Mouse (Mus musculus): ENCODE results near the gene Wnt9a. TPM values are rescaled to one million over a fixed set of nuclear protein-coding genes. Genes with fewer than 3 reads are reported as not detected.
A peak's percentile ranks its signal among the peaks of the same experiment; 100 is the strongest.

Wnt9a gene
- polyA plus RNA-seq, 1 experiment from 2014 or later, result 10.5 TPM

DNA sequence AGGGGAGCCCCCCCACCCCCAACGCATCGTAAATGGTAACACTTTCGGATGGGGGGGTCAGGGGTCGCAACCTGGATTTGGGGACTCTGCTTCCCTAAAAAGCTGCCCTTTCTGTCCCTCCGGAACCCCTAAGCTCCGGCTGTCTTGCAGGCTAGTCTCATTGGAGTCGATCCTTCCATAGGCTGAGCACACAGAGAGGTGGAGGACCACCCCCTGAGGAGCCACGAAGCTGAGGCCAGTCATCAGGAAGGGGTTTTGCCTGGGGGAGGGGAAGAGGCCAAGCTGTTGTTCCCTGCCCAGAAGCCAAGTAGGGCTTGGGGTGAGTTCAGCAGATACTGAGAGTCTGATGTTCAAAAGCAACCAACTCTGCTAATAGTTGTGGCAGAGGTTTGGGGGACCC lies 42.1 kb upstream of the Wnt9a start:
- WGBS, result 8% methylated on average over 8 of the region's 8 CpGs
- H3K27ac ChIP-seq (ENCODE audit: low read length), result peak overlapping the region; percentile 64; the same call in 1 of the 2 replicates
- H3K9ac ChIP-seq (replicated peaks; ENCODE audit: low read depth), result peak overlapping the region; percentile 51
- H3K4me1 ChIP-seq (ENCODE audit: insufficient read depth, low read depth, low read length), result peaks cover 5% of the 10 kb centered on the region
- no peaks in the 10 kb centered on the region for H3K36me3 ChIP-seq (ENCODE audit: insufficient read depth, low read length)
- TF ChIP-seq EP300 (IDR thresholded peaks at IDR 0.05) (no peak), CTCF (IDR thresholded peaks at IDR 0.05) (no peak)
- DNase-seq (ENCODE audit: low spot score), result no peak
- peak overlapping the region; percentile 91 for H3K4me2 ChIP-seq (replicated peaks; ENCODE audit: low read depth, low read length)
- ATAC-seq, result no peak
- H3K4me3 ChIP-seq (ENCODE audit: low read depth, low read length), result peak overlapping the region; percentile 50
- H3K9me3 ChIP-seq (ENCODE audit: low read length), result no peaks in the 10 kb centered on the region
- no peaks in the 10 kb centered on the region for H3K27me3 ChIP-seq (replicated peaks; ENCODE audit: insufficient read depth, low read length)

DNA sequence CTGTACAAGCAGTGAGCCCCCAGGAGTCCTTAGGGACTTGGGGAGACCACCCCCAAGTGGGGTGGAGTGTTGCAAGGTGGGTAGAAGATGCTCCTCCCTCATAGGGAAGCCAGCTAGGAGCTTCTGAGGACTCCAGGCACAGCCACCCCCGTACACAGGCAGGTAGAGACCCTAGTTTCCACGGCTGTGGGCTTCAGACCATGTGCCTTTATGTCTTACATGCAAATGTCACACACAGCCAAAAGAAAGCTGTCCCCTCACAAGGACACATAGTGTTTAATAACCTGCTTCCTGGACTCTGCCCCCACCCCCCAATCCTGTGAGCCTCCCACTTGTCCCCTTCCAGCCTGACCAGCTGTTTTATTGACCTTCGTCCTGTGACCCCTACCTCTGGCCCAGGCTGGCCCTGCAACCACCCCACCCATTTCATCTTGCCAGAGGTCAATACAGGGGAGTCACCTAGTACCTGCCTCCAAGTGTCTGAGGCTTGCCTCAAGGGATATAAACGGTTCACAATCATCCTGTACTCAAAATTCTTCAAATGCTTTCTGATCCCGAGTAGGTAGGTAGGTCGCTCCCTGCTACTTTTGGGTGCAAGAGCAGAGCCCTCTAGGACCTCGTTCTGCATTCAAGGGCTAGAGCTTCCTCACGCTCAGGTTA lies 41.4 kb upstream of the Wnt9a start:
- H3K4me3 ChIP-seq (ENCODE audit: low read depth, low read length), result no peak overlapping the region
- 56% methylated on average over 8 of the region's 8 CpGs for WGBS
- no peaks in the 10 kb centered on the region for H3K27me3 ChIP-seq (replicated peaks; ENCODE audit: insufficient read depth, low read length)
- H3K9ac ChIP-seq (replicated peaks; ENCODE audit: low read depth), result no peak overlapping the region
- peaks cover 5% of the 10 kb centered on the region for H3K4me1 ChIP-seq (ENCODE audit: insufficient read depth, low read depth, low read length)
- no peaks in the 10 kb centered on the region for H3K36me3 ChIP-seq (ENCODE audit: insufficient read depth, low read length)
- H3K4me2 ChIP-seq (replicated peaks; ENCODE audit: low read depth, low read length), result no peak overlapping the region
- no peaks in the 10 kb centered on the region for H3K9me3 ChIP-seq (ENCODE audit: low read length)
- ATAC-seq (no peak), DNase-seq (ENCODE audit: low spot score) (no peak)
- peak overlapping the region; percentile 64; the same call in 1 of the 2 replicates for H3K27ac ChIP-seq (ENCODE audit: low read length)
- TF ChIP-seq CTCF (IDR thresholded peaks at IDR 0.05) (no peak), EP300 (IDR thresholded peaks at IDR 0.05) (0 out of 2 replicates have a peak, but pooled peaks have one; percentile 7)

- Histone ChIP-seq H3K36me3 (ENCODE audit: insufficient read depth, low read length) (no peaks in the 10 kb centered on the region), H3K27ac (ENCODE audit: low read length) (no peak overlapping the region; the same call in 1 of the 2 replicates), H3K27me3 (replicated peaks; ENCODE audit: insufficient read depth, low read length) (no peaks in the 10 kb centered on the region), H3K9me3 (ENCODE audit: low read length) (no peaks in the 10 kb centered on the region), H3K4me3 (ENCODE audit: low read depth, low read length) (no peak overlapping the region), H3K4me2 (replicated peaks; ENCODE audit: low read depth, low read length) (no peak overlapping the region), H3K4me1 (ENCODE audit: insufficient read depth, low read depth, low read length) (peaks cover 5% of the 10 kb centered on the region), H3K9ac (replicated peaks; ENCODE audit: low read depth) (no peak overlapping the region)
- ATAC-seq, result peak; percentile 59
- WGBS, result 18% methylated on average over 6 of the region's 6 CpGs
- peak; percentile 17; the same call in 1 of the 2 replicates for TF ChIP-seq CTCF (IDR thresholded peaks at IDR 0.05)
- TF ChIP-seq EP300 (IDR thresholded peaks at IDR 0.05), result no peak
- no peak for DNase-seq (ENCODE audit: low spot score)
Measured at GRCm38 (mm10) chr11:59266727-59267126, 40.0 kb upstream of the Wnt9a start.

GRCm38 (mm10) chr11:59274184-59274583 lies 32.5 kb upstream of the Wnt9a start:
- DNase-seq (ENCODE audit: low spot score) (peak; percentile 46), ATAC-seq (peak; percentile 57)
- Histone ChIP-seq H3K9ac (replicated peaks; ENCODE audit: low read depth) (no peak overlapping the region), H3K27ac (ENCODE audit: low read length) (no peak overlapping the region), H3K4me1 (ENCODE audit: insufficient read depth, low read depth, low read length) (no peaks in the 10 kb centered on the region), H3K36me3 (ENCODE audit: insufficient read depth, low read length) (no peaks in the 10 kb centered on the region), H3K4me2 (replicated peaks; ENCODE audit: low read depth, low read length) (no peak overlapping the region), H3K27me3 (replicated peaks; ENCODE audit: insufficient read depth, low read length) (no peaks in the 10 kb centered on the region), H3K4me3 (ENCODE audit: low read depth, low read length) (no peak overlapping the region), H3K9me3 (ENCODE audit: low read length) (no peaks in the 10 kb centered on the region)
- TF ChIP-seq EP300 (IDR thresholded peaks at IDR 0.05) (no peak), CTCF (IDR thresholded peaks at IDR 0.05) (no peak)
- WGBS, result 40% methylated on average over 3 of the region's 3 CpGs

- ATAC-seq (no peak), DNase-seq (ENCODE audit: low spot score) (no peak)
- no peak for TF ChIP-seq EP300 (IDR thresholded peaks at IDR 0.05)
- TF ChIP-seq CTCF (IDR thresholded peaks at IDR 0.05), result no peak
- no peaks in the 10 kb centered on the region for H3K4me1 ChIP-seq (ENCODE audit: insufficient read depth, low read depth, low read length)
- H3K9me3 ChIP-seq (ENCODE audit: low read length), result no peaks in the 10 kb centered on the region
- no peak overlapping the region for H3K4me3 ChIP-seq (ENCODE audit: low read depth, low read length)
- H3K4me2 ChIP-seq (replicated peaks; ENCODE audit: low read depth, low read length), result no peak overlapping the region
- H3K9ac ChIP-seq (replicated peaks; ENCODE audit: low read depth), result no peak overlapping the region
- no peak overlapping the region for H3K27ac ChIP-seq (ENCODE audit: low read length)
- 25% methylated on average over 2 of the region's 2 CpGs for WGBS
- no peaks in the 10 kb centered on the region for H3K36me3 ChIP-seq (ENCODE audit: insufficient read depth, low read length)
- no peaks in the 10 kb centered on the region for H3K27me3 ChIP-seq (replicated peaks; ENCODE audit: insufficient read depth, low read length)
Measured at GRCm38 (mm10) chr11:59276877-59277276, 29.9 kb upstream of the Wnt9a start.

- 51% methylated on average over 4 of the region's 4 CpGs for WGBS
- no peak overlapping the region for H3K4me3 ChIP-seq (ENCODE audit: low read depth, low read length)
Measured at GRCm38 (mm10) chr11:59278047-59278446, 28.7 kb upstream of the Wnt9a start.

More at GRCm38 (mm10) chr11:59278047-59278446, 28.7 kb upstream of the Wnt9a start:
- no peak for ATAC-seq
- Histone ChIP-seq H3K9me3 (ENCODE audit: low read length) (no peaks in the 10 kb centered on the region), H3K4me2 (replicated peaks; ENCODE audit: low read depth, low read length) (no peak overlapping the region), H3K4me1 (ENCODE audit: insufficient read depth, low read depth, low read length) (no peaks in the 10 kb centered on the region), H3K27me3 (replicated peaks; ENCODE audit: insufficient read depth, low read length) (no peaks in the 10 kb centered on the region), H3K27ac (ENCODE audit: low read length) (no peak overlapping the region), H3K36me3 (ENCODE audit: insufficient read depth, low read length) (no peaks in the 10 kb centered on the region), H3K9ac (replicated peaks; ENCODE audit: low read depth) (no peak overlapping the region)
- no peak for TF ChIP-seq CTCF (IDR thresholded peaks at IDR 0.05)
- no peak for TF ChIP-seq EP300 (IDR thresholded peaks at IDR 0.05)
- no peak for DNase-seq (ENCODE audit: low spot score)

Measured in lung, postnatal 0 days (tissue).